Mouse (Mus musculus) lung, adult 2 months (tissue): ENCODE measurements at regions not wholly inside any gene's neighbourhood (a gene's known extent, or its start where the extent isn't known, plus 50 kb on each side); places are given as distances from the start of the nearest gene placed in this dataset.

ENCODE experiments used
- DNase-seq: peaks from one replicate; pipeline ENCODE4 v3.0.0; 2022
- H3K4me1 ChIP-seq: fragments of 200-500 bp; 2 replicates; pipeline ENCODE4 v1.6.1; 2011; ENCODE audit warnings: low read length; ENCODE audit not compliant: control insufficient read depth, insufficient read depth
- H3K4me3 ChIP-seq: fragments of 200-500 bp; replicated peaks from 2 replicates; pipeline ENCODE3; 2011; ENCODE audit warnings: low read depth, mild to moderate bottlenecking, control low read depth, low read length; ENCODE audit errors: extremely low read depth
- CTCF ChIP-seq: fragments of 200-500 bp; IDR thresholded peaks from 2 replicates; pipeline ENCODE4 v1.5.1; 2011; ENCODE audit warnings: mild to moderate bottlenecking, low read length, control low read depth; ENCODE audit not compliant: insufficient read depth
- POLR2A ChIP-seq: fragments of 200-500 bp; IDR thresholded peaks from 2 replicates; pipeline ENCODE4 v1.6.1; 2011; ENCODE audit warnings: low read depth, mild to moderate bottlenecking, control low read depth, low read length, borderline replicate concordance; ENCODE audit errors: extremely low read depth
- whole genome bisulfite sequencing: fragments of 180-500 bp; shearing (Covaris S2); methylation state at CpG from one replicate; pipeline ENCODE4 v1.1.7; 2018; 5-methylcytosine and 5-hydroxymethylcytosine counted together

GRCm38 (mm10) chr5:119130176-119130575 is 540.3 kb upstream of the Tbx3 start:
- no peaks in the 10 kb centered on the region for H3K4me1 ChIP-seq
- H3K4me3 ChIP-seq = no peak overlapping the region
- TF ChIP-seq CTCF (no peak), POLR2A (no peak)
- WGBS = 88% methylated on average over 7 of the region's 7 CpGs
- no peak for DNase-seq

GRCm38 (mm10) chr5:119131461-119131860 is 539.0 kb upstream of the Tbx3 start:
- DNase-seq = no peak
- WGBS = 36% methylated on average over 10 of the region's 10 CpGs
- Histone ChIP-seq H3K4me3 (no peak overlapping the region), H3K4me1 (no peaks in the 10 kb centered on the region)
- TF ChIP-seq CTCF = no peak
- no peak for TF ChIP-seq POLR2A

DNA sequence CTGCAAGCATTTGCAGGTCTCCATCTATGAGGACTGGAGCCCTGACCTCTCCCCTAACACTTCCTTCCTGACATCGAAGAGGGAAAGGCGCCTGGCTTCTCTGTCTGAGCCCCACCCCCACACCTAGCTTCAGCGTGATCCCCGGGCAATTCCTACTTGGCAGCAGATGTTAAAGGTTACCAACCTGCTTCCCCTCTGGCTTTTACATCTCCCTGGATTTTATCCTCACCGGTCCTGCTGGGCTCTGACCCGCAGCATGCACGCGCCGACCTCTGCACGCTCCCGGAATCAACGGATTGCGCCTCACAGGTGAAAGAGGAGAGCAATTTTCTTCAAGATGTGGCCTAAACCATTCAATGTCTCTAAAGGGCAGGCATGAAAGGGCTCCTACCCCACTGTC is 537.1 kb upstream of the Tbx3 start:
- whole genome bisulfite sequencing = 58% methylated on average over 13 of the region's 13 CpGs
- no peak for DNase-seq
- H3K4me3 ChIP-seq = no peak overlapping the region
- TF ChIP-seq POLR2A (no peak), CTCF (no peak)
- no peaks in the 10 kb centered on the region for H3K4me1 ChIP-seq

GRCm38 (mm10) chr5:119136916-119137315 is 533.6 kb upstream of the Tbx3 start:
- no peak for TF ChIP-seq POLR2A
- no peak for TF ChIP-seq CTCF
- no peak for DNase-seq
- H3K4me3 ChIP-seq = no peak overlapping the region
- H3K4me1 ChIP-seq = no peaks in the 10 kb centered on the region
- 75% methylated on average over 8 of the region's 8 CpGs for WGBS

GRCm38 (mm10) chr5:119137409-119137808 is 533.1 kb upstream of the Tbx3 start:
- 52% methylated on average over 13 of the region's 13 CpGs for WGBS
- no peak overlapping the region for H3K4me3 ChIP-seq
- TF ChIP-seq POLR2A (no peak), CTCF (no peak)
- H3K4me1 ChIP-seq = no peaks in the 10 kb centered on the region
- no peak for DNase-seq

DNA sequence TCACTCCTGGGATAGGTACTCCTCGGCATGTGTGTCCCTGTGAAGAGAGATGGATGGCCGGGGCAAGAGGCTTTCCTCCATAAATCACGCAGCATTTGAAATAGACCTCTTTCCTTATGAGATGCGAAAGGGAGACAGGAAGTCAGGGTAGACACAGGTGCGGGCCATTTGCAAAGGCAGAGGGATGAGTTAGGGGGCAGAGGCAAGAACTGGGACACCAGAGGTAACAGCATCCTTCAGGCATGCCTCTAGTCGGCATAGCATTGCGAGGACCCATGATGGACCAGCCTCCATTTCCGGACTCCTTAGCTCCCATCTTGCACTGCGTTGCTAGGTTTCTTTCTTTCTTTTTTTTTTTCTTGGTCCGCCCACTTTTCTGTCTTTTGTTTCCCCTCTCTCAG is 532.6 kb upstream of the Tbx3 start:
- TF ChIP-seq CTCF (no peak), POLR2A (no peak)
- WGBS = 67% methylated on average over 10 of the region's 10 CpGs
- Histone ChIP-seq H3K4me1 (no peaks in the 10 kb centered on the region), H3K4me3 (no peak overlapping the region)
- DNase-seq = no peak

GRCm38 (mm10) chr5:119138293-119138692 is 532.2 kb upstream of the Tbx3 start:
- no peak for DNase-seq
- TF ChIP-seq POLR2A (no peak), CTCF (no peak)
- 35% methylated on average over 14 of the region's 14 CpGs for WGBS
- Histone ChIP-seq H3K4me3 (peak overlapping the region; percentile 37), H3K4me1 (no peaks in the 10 kb centered on the region)

DNA sequence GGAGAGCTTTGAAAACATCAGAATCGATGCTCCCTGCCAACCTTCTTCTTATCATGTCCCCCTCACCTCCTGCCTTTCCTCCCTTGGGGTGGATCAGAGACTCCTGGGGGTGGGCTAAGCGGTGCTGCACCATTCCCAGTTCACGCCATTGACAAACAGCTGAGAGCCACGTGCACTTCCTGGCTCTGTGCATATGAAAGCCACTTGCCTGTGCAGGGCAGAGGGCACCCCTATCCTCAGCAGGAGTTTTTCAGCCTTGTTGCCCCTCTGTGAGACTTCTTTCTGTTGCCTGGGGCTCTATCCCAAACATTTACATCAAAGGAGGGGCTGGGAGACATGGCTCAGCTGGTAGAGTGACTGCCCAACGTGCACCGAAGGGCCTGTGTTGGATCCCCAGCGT is 531.1 kb upstream of the Tbx3 start:
- no peak for TF ChIP-seq POLR2A
- WGBS = 57% methylated on average over 7 of the region's 7 CpGs
- no peaks in the 10 kb centered on the region for H3K4me1 ChIP-seq
- H3K4me3 ChIP-seq = no peak overlapping the region
- no peak for DNase-seq

DNA sequence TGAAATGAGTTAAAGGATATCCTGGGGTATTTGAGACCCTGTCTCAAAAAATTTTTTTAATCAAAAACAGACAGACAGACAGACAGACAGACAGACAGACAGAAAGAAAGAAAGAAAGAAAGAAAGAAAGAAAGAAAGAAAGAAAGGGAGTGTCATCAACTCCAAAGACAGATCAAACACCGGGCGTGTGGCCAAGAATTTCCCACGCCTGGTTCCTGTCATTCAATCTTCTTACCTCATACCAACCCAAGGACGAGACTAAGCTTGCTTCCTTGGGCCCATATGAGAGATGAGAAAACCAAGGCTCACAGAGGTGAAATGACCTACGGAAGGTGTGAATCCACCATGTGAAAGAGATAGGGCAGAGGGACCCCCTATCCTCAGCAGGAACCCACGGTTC is 530.7 kb upstream of the Tbx3 start:
- H3K4me1 ChIP-seq = no peaks in the 10 kb centered on the region

GRCm38 (mm10) chr5:119143411-119143810 is 527.1 kb upstream of the Tbx3 start:
- TF ChIP-seq POLR2A (no peak), CTCF (no peak)
- Histone ChIP-seq H3K4me1 (no peaks in the 10 kb centered on the region), H3K4me3 (no peak overlapping the region)
- DNase-seq = no peak
- 66% methylated on average over 8 of the region's 8 CpGs for WGBS

More for the DNA sequence above, 530.7 kb upstream of the Tbx3 start:
- H3K4me3 ChIP-seq = no peak overlapping the region
- no peak for DNase-seq
- TF ChIP-seq POLR2A (no peak), CTCF (no peak)
- WGBS = 69% methylated on average over 6 of the region's 6 CpGs

DNA sequence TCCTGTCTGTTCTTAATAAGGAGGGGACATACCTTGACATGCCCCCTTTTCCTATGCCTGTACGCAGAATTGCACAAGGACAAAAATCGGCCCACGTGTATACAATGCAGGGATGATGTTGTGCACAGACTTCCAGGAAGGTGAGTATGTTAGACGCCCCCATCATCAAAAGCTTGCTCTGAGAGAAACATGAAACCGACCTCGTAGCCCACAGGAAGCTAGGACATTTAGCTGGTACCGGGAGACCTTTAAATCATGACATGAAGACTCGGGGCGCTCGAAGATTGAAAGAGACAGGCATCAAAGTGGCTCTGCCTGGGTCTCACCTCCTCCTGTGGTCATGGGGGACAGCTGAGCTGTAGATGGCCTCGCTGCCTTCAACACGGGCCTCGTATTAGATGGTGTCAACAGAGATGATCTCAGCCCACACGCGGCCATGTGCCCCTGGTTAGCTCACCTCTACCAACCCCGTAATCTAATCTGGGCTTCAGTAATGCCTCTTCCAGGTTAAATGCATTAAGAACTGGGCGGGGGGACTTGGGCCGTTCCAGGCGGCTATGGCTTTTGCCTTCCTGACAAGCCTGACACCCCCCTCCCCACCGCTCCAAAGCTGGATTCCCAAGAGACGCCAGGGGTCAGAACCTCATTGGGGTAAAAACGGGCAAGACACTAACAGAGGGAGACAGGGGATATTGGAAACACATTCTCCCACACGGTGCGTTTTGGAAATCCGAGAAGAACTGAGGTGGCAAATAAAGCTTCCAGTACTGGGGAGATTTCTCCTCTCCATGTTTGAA is 520.9 kb upstream of the Tbx3 start:
- TF ChIP-seq POLR2A (no peak), CTCF (no peak)
- WGBS = 83% methylated on average over 25 of the region's 25 CpGs
- Histone ChIP-seq H3K4me1 (no peaks in the 10 kb centered on the region), H3K4me3 (no peak overlapping the region)
- no peak for DNase-seq
